Mouse (Mus musculus): ENCODE measurements at regions not wholly inside any gene's neighbourhood (a gene's known extent, or its start where the extent isn't known, plus 50 kb on each side); places are given as distances from the start of the nearest gene placed in this dataset.

DNA sequence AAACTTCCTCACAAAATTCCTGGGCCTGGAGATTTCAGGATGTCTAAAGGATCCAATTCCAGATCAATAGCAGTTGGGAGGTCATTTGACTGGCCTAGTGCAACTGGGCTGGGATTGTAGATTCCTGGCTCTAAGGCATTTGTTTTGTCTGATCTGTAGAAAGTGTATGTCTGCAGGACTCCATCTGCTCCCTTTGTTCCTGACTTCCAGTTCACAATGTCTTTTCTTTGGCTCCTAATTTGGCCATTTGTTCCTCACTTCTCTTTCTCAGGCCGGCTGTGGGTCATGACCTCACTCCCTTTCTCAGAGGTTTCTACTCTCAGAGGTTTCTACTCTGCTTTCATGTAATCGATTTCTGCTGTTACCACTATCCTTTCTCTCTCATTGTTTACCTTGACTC lies 115.5 kb upstream of the Pcbd1 start:
- Histone ChIP-seq H3K36me3 (replicated peaks in 1 of 2; ENCODE audit: control insufficient read depth in 1 of 2, insufficient read depth in 1 of 2, low read length in 1 of 2) (no peaks in the 10 kb centered on the region), H3K9me3 (replicated peaks; ENCODE audit: low read length) (peaks cover 7% of the 10 kb centered on the region), H3K79me2 (replicated peaks; ENCODE audit: control insufficient read depth, extremely low read depth, insufficient read depth, poor library complexity, severe bottlenecking) (no peaks in the 10 kb centered on the region), H3K4me3 (replicated peaks in 1 of 3; ENCODE audit: low read depth in 2 of 3, low read length in 2 of 3, poor library complexity in 1 of 3) (no peak overlapping the region), H3K27ac (ENCODE audit: insufficient read depth, low read depth) (no peak overlapping the region), H3K9ac (ENCODE audit: insufficient read depth, low read depth) (no peak overlapping the region), H3K4me2 (ENCODE audit: insufficient read depth, low read depth, poor library complexity, severe bottlenecking) (no peak overlapping the region), H3K4me1 (ENCODE audit: control insufficient read depth in 1 of 2, insufficient read depth in 2 of 2) (no peaks in the 10 kb centered on the region), H3K27me3 (replicated peaks) (peaks cover 80% of the 10 kb centered on the region)
- in situ Hi-C loops (cut with MboI; ENCODE audit: low pct_ligation_motif_present, low pct_unique_long_range_greater_than_20kb, low sequenced_read_pairs): no loop called here
- TF ChIP-seq CTCF (conservative IDR thresholded peaks at IDR 0.05 in 1 of 2, IDR thresholded peaks at IDR 0.05 in 1 of 2; ENCODE audit: low read depth in 2 of 2, low read length in 2 of 2) (no peak), MYC (IDR thresholded peaks at IDR 0.05; ENCODE audit: low read depth, low read length) (no peak), RAD21 (IDR thresholded peaks at IDR 0.05; ENCODE audit: low read depth, low read length) (no peak), NRF1 (IDR thresholded peaks at IDR 0.05; ENCODE audit: low read depth, low read length) (no peak), GABPA (IDR thresholded peaks at IDR 0.05; ENCODE audit: insufficient replicate concordance, low read depth, low read length) (no peak), ELF1 (IDR thresholded peaks at IDR 0.05; ENCODE audit: low read depth, low read length) (no peak), MAFK (IDR thresholded peaks at IDR 0.05; ENCODE audit: insufficient replicate concordance, low read length) (no peak), USF1 (IDR thresholded peaks at IDR 0.05; ENCODE audit: low read depth, low read length) (no peak), PAX5 (IDR thresholded peaks at IDR 0.05; ENCODE audit: low read length) (no peak), IRF4 (IDR thresholded peaks at IDR 0.05; ENCODE audit: low read depth, low read length) (no peak), USF2 (conservative IDR thresholded peaks at IDR 0.05; ENCODE audit: low read depth, low read length) (no peak), CHD2 (IDR thresholded peaks at IDR 0.05; ENCODE audit: low read length) (no peak), RCOR1 (conservative IDR thresholded peaks at IDR 0.05; ENCODE audit: low read depth, low read length) (no peak), HCFC1 (IDR thresholded peaks at IDR 0.05; ENCODE audit: low read depth, low read length) (no peak), ZC3H11A (IDR thresholded peaks at IDR 0.05; ENCODE audit: low read depth, low read length) (no peak), MAZ (IDR thresholded peaks at IDR 0.05; ENCODE audit: low read depth, low read length) (no peak), NELFE (IDR thresholded peaks at IDR 0.05; ENCODE audit: low read depth, low read length) (no peak)
- dilution Hi-C loops (cut with MboI; ENCODE audit: extremely low pct_ligation_motif_present, extremely low pct_unique_long_range_greater_than_20kb, low sequenced_read_pairs): no loop called here
- DNase-seq (ENCODE audit: extremely low read depth): no peak

DNA sequence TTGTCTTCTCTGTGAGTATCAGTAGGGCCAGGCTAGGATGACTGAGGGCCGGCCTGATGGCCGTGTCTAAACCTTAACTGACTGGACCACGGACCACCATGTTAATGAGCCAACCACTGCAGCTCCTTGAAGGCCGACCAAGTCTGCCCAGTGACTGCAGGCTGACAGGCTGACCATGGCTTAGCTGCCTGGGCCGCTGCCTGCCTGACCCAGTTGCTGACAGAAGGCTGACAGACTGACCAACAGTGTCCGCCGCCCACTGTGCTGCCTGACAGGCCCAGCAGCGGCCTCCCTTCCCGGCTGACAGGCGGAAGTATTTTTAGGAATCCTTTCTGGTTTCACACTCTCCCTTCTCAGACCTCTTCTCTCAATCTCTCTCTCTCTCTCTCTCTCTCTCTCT lies 124.3 kb upstream of the Pcbd1 start:
- no peak for TF ChIP-seq USF1 (IDR thresholded peaks at IDR 0.05; ENCODE audit: low read depth, low read length)
- TF ChIP-seq NRF1 (IDR thresholded peaks at IDR 0.05; ENCODE audit: low read depth, low read length): no peak
- TF ChIP-seq EP300 (IDR thresholded peaks at IDR 0.05; ENCODE audit: low read length): no peak
- no peak for TF ChIP-seq RCOR1 (conservative IDR thresholded peaks at IDR 0.05; ENCODE audit: low read depth, low read length)
- TF ChIP-seq MXI1 (IDR thresholded peaks at IDR 0.05; ENCODE audit: low read depth, low read length): no peak
- no peak for TF ChIP-seq MYC (IDR thresholded peaks at IDR 0.05; ENCODE audit: low read depth, low read length)
- TF ChIP-seq ZC3H11A (IDR thresholded peaks at IDR 0.05; ENCODE audit: low read depth, low read length): no peak
- no peak for TF ChIP-seq JUND (conservative IDR thresholded peaks at IDR 0.05; ENCODE audit: low read depth, low read length)
- TF ChIP-seq HCFC1 (IDR thresholded peaks at IDR 0.05; ENCODE audit: low read depth, low read length): no peak
- no peak for TF ChIP-seq ZKSCAN1 (IDR thresholded peaks at IDR 0.05; ENCODE audit: borderline replicate concordance, low read depth, low read length)
- no peak for TF ChIP-seq CHD2 (IDR thresholded peaks at IDR 0.05; ENCODE audit: low read length)
- TF ChIP-seq TCF12 (IDR thresholded peaks at IDR 0.05; ENCODE audit: low read depth, low read length): no peak
- TF ChIP-seq MEF2A (IDR thresholded peaks at IDR 0.05; ENCODE audit: borderline replicate concordance, low read depth, low read length): no peak
- TF ChIP-seq GABPA (IDR thresholded peaks at IDR 0.05; ENCODE audit: insufficient replicate concordance, low read depth, low read length): no peak
- TF ChIP-seq BHLHE40 (IDR thresholded peaks at IDR 0.05; ENCODE audit: low read depth, low read length): no peak
- no peak for TF ChIP-seq IRF4 (IDR thresholded peaks at IDR 0.05; ENCODE audit: low read depth, low read length)
- no peak for TF ChIP-seq RAD21 (IDR thresholded peaks at IDR 0.05; ENCODE audit: low read depth, low read length)
- TF ChIP-seq ZNF384 (IDR thresholded peaks at IDR 0.05; ENCODE audit: low read depth, low read length): no peak
- no peak for TF ChIP-seq MAZ (IDR thresholded peaks at IDR 0.05; ENCODE audit: low read depth, low read length)
- H3K9ac ChIP-seq (ENCODE audit: insufficient read depth, low read depth): no peak overlapping the region
- no peak for DNase-seq (ENCODE audit: extremely low read depth)
- peaks cover 2% of the 10 kb centered on the region for H3K9me3 ChIP-seq (replicated peaks; ENCODE audit: low read length)
- no peak overlapping the region for H3K4me3 ChIP-seq (replicated peaks in 1 of 3; ENCODE audit: low read depth in 2 of 3, low read length in 2 of 3, poor library complexity in 1 of 3)
- no peak overlapping the region for H3K4me2 ChIP-seq (ENCODE audit: insufficient read depth, low read depth, poor library complexity, severe bottlenecking)
- no peaks in the 10 kb centered on the region for H3K4me1 ChIP-seq (ENCODE audit: control insufficient read depth in 1 of 2, insufficient read depth in 2 of 2)
- no peaks in the 10 kb centered on the region for H3K79me2 ChIP-seq (replicated peaks; ENCODE audit: control insufficient read depth, extremely low read depth, insufficient read depth, poor library complexity, severe bottlenecking)
- in situ Hi-C loops (cut with MboI; ENCODE audit: low pct_ligation_motif_present, low pct_unique_long_range_greater_than_20kb, low sequenced_read_pairs) (no loop called here), dilution Hi-C loops (cut with MboI; ENCODE audit: extremely low pct_ligation_motif_present, extremely low pct_unique_long_range_greater_than_20kb, low sequenced_read_pairs) (no loop called here)
- no peak overlapping the region for H3K27ac ChIP-seq (ENCODE audit: insufficient read depth, low read depth)
- H3K36me3 ChIP-seq (replicated peaks in 1 of 2; ENCODE audit: control insufficient read depth in 1 of 2, insufficient read depth in 1 of 2, low read length in 1 of 2): no peaks in the 10 kb centered on the region
- H3K27me3 ChIP-seq (replicated peaks): peaks cover 81% of the 10 kb centered on the region

Measured in CH12.LX (cell line).